Mouse (Mus musculus) embryonic facial prominence, embryonic 11.5 days (tissue): ENCODE results near the gene Gm20388. TPM values are rescaled to one million over a fixed set of nuclear protein-coding genes. Genes with fewer than 3 reads are reported as not detected.

ENCODE experiments used
- ATAC-seq: fragments of 200-750 bp; cut with Nextera tagmentation; replicated peaks from 2 replicates; pipeline ENCODE4 v1.8.0; 2017; ENCODE audit warnings: low read depth; ENCODE audit not compliant: insufficient number of reproducible peaks, low FRiP score, low TSS enrichment
- DNase-seq: peaks from one replicate; pipeline ENCODE4 v3.0.0-alpha.2; 2015; ENCODE audit warnings: low spot score
- H3K27ac ChIP-seq: fragments of 300-500 bp; sonication (generic); replicated peaks from 2 replicates; pipeline ENCODE4 v1.5.1; 2014; ENCODE audit warnings: mild to moderate bottlenecking, low read depth, low read length, control low read depth
- H3K27me3 ChIP-seq: fragments of 300-500 bp; sonication (generic); 2 replicates; pipeline ENCODE4 v1.6.1; 2014; ENCODE audit warnings: mild to moderate bottlenecking, low read length, moderate library complexity, mixed read lengths; ENCODE audit not compliant: control insufficient read depth, insufficient read depth
- H3K36me3 ChIP-seq: fragments of 300-500 bp; sonication (generic); replicated peaks from 2 replicates; pipeline ENCODE4 v1.6.1; 2014; ENCODE audit warnings: low read depth, mild to moderate bottlenecking, low read length, moderate library complexity, mixed read lengths; ENCODE audit not compliant: control insufficient read depth, insufficient read depth
- H3K4me1 ChIP-seq: fragments of 300-500 bp; sonication (generic); 2 replicates; pipeline ENCODE4 v1.6.1; 2014; ENCODE audit warnings: low read length, mixed read lengths; ENCODE audit not compliant: control insufficient read depth, insufficient read depth
- H3K4me2 ChIP-seq: fragments of 300-500 bp; sonication (generic); 2 replicates; pipeline ENCODE4 v1.6.1; 2014; ENCODE audit warnings: low read depth, mild to moderate bottlenecking, control low read depth, low read length, moderate library complexity
- H3K4me3 ChIP-seq: fragments of 300-500 bp; sonication (generic); 2 replicates; pipeline ENCODE4 v1.5.1; 2014; ENCODE audit warnings: low read depth, low read length, control low read depth
- H3K9ac ChIP-seq: fragments of 300-500 bp; sonication (generic); replicated peaks from 2 replicates; pipeline ENCODE4 v1.6.1; 2014; ENCODE audit warnings: mild to moderate bottlenecking, control low read depth, low read length
- H3K9me3 ChIP-seq: fragments of 300-500 bp; sonication (generic); replicated peaks from 2 replicates; pipeline ENCODE4 v1.6.1; 2016; ENCODE audit warnings: mild to moderate bottlenecking, low read length, inconsistent platforms, mixed read lengths; ENCODE audit not compliant: control insufficient read depth
- WGBS: fragments of 180-500 bp; shearing (Covaris S2); extraction: QIAGEN DNeasy Blood & Tissue Kit; methylation state at CpG from one replicate; pipeline ENCODE4 v1.1.7; 2014; 5-methylcytosine and 5-hydroxymethylcytosine counted together
- polyA plus RNA-seq: library from polyadenylated mRNA; unstranded; fragments of >200 nt; fragmentation: Nextera tagmentation; extraction: Ambion mirVana; gene quantifications from 2 replicates; pipeline ENCODE4 v1.2.1, GENCODE M21; 2014

Gene Gm20388
- polyA plus RNA-seq, 1 experiment from 2014 or later: 3.1 TPM

DNA sequence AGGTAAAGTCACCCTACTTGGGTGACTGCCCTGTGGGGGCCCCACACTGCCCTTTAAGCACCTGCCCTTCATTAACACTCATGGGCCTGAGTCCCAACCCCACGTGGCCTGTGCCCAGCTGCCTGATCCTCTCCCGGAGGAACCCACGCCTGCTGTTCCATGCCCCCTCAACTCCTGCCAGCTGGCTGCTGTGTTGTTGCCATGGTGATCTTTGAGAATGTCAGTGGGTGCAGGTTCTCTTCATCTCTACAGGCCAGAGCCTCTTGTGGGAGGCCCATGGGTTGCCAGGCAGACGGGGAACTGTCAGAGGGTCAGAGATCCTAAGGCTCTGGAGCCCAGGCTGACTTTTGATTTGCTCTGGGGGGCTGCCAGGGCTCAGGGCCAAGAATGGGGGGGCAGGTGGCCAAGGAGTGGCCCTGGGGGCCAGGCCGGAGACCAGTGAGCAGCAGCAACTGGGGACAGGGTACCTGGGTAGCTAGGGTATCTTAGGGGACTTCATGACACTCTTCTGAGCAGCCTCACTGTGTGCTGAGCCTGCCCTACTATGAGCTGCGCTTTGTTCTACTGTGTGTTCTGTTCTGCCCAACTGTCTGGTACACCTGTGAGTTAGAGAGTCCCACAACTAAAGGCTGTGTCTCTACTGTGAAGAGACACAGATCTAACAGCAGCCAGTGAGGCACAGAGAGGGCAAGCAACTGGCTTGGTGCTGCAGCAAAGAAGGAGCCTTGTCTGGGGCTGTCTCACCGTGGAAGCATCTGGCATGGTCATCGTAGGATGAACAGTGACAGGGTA is 381.9 kb downstream of the Gm20388 start:
- Histone ChIP-seq H3K27me3 (no peaks in the 10 kb centered on the region; the same call in 1 of the 2 replicates), H3K9me3 (no peaks in the 10 kb centered on the region), H3K4me3 (no peak overlapping the region), H3K36me3 (no peaks in the 10 kb centered on the region), H3K4me1 (peaks cover 64% of the 10 kb centered on the region), H3K27ac (no peak overlapping the region; the same call in 1 of the 2 replicates), H3K4me2 (no peak overlapping the region), H3K9ac (peak overlapping the region; percentile 36; the same call in 1 of the 2 replicates)
- WGBS: 59% methylated on average over 8 of the region's 8 CpGs
- DNase-seq: no peak
- ATAC-seq: no peak

GRCm38 (mm10) chr8:120293421-120294357 is 383.0 kb downstream of the Gm20388 start:
- H3K4me2 ChIP-seq: no peak overlapping the region
- WGBS: 22% methylated on average over 18 of the region's 18 CpGs
- H3K27ac ChIP-seq: peak overlapping the region; percentile 47
- no peaks in the 10 kb centered on the region for H3K9me3 ChIP-seq
- peak overlapping the region; percentile 36; the same call in 1 of the 2 replicates for H3K9ac ChIP-seq
- H3K4me1 ChIP-seq: peaks cover 59% of the 10 kb centered on the region
- ATAC-seq (0 out of 2 replicates have a peak, but pooled peaks have one; percentile 11), DNase-seq (peak; percentile 38)
- H3K36me3 ChIP-seq: no peaks in the 10 kb centered on the region
- H3K27me3 ChIP-seq: no peaks in the 10 kb centered on the region; the same call in 1 of the 2 replicates
- no peak overlapping the region for H3K4me3 ChIP-seq

GRCm38 (mm10) chr8:120294982-120295870 is 384.6 kb downstream of the Gm20388 start:
- H3K4me3 ChIP-seq: no peak overlapping the region
- peaks cover 50% of the 10 kb centered on the region for H3K4me1 ChIP-seq
- WGBS: 17% methylated on average over 15 of the region's 17 CpGs
- peak overlapping the region; percentile 78 for H3K27ac ChIP-seq
- no peaks in the 10 kb centered on the region for H3K9me3 ChIP-seq
- no peaks in the 10 kb centered on the region for H3K27me3 ChIP-seq
- DNase-seq (peak; percentile 69), ATAC-seq (no peak; the same call in 1 of the 2 replicates)
- peak overlapping the region; percentile 32; the same call in 1 of the 2 replicates for H3K4me2 ChIP-seq
- H3K36me3 ChIP-seq: no peaks in the 10 kb centered on the region
- H3K9ac ChIP-seq: peak overlapping the region; percentile 37

DNA sequence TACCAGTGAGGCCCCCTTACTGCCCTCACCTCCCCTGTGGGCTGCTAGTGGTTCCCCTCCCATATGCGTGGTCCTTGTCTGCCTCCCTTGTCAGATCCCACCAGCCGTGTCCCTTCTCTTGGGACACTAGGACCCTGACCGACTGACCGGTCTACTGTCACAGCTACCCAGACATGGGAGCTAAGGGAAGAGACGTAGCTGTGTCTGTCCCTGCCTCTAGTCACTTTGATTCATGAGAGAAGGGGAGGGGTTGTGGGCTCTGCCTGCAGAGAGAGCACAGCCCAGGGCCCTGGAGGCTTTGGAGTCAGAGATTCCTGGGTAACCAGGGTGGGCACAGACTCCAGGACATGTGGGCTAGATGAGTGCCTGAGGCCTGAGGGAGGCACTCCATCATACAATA is 386.4 kb downstream of the Gm20388 start:
- Histone ChIP-seq H3K4me3 (no peak overlapping the region), H3K27me3 (no peaks in the 10 kb centered on the region), H3K9ac (no peak overlapping the region), H3K9me3 (no peaks in the 10 kb centered on the region), H3K36me3 (no peaks in the 10 kb centered on the region), H3K4me2 (no peak overlapping the region), H3K4me1 (peaks cover 45% of the 10 kb centered on the region), H3K27ac (peak overlapping the region; percentile 9; the same call in 1 of the 2 replicates)
- DNase-seq: no peak
- WGBS: 27% methylated on average over 5 of the region's 5 CpGs
- no peak for ATAC-seq

DNA sequence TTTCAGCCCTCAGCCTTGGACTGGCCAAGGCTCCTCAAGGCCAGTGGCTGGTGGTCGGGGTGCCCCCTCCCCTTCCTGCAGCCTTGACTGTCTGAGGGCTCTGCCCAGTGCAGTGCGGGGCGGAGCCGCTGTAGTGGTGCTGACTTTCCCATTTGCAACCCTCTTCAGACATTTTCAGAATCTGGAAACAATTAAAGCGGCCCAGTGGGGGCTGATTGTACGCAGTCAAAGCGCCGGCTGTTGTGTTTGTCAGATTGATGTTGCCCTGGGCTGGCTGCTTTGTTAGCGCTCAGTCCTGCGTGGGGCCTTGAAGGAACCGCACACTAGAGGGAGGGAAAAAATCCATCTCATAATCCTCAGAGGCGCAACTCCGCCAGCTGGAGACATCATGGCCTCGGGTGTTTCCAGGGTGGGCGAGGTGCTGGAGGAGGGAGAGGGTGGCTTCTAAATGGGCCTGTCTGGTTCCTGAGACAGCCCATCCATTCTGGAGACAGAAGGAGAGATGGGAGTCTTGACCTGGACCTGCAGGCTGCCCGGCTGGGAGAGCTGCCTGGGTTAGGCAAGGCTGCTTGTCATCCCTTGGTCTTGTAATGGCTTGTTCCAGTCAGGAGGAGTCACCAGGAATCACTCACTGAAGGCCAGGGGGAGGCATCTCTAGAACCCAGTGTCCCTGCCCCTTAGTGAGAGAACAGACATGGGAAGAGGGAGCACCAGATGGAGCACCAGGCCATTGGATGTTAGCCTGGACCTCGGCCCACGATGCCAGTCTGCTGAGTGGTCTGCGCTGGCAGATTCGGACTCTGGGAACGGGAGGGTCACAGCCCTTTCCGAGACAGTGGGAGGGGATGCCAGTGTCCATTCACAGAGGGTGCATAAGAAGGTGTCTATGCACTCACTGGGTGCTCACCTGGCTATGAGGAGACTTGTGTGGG is 388.2 kb downstream of the Gm20388 start:
- 28% methylated on average over 22 of the region's 22 CpGs for WGBS
- H3K36me3 ChIP-seq: no peaks in the 10 kb centered on the region
- H3K9ac ChIP-seq: peak overlapping the region; percentile 10; the same call in 1 of the 2 replicates
- H3K4me1 ChIP-seq: peaks cover 32% of the 10 kb centered on the region
- H3K27ac ChIP-seq: peak overlapping the region; percentile 87
- H3K4me2 ChIP-seq: peak overlapping the region; percentile 21
- H3K27me3 ChIP-seq: no peaks in the 10 kb centered on the region
- no peak overlapping the region for H3K4me3 ChIP-seq
- peak; percentile 79 for ATAC-seq
- H3K9me3 ChIP-seq: no peaks in the 10 kb centered on the region
- peak; percentile 93 for DNase-seq

- 0 out of 2 replicates have a peak overlapping the region, but pooled peaks have one; percentile 43 for H3K9ac ChIP-seq
- peaks cover 22% of the 10 kb centered on the region for H3K4me1 ChIP-seq
- no peaks in the 10 kb centered on the region for H3K27me3 ChIP-seq
- H3K4me2 ChIP-seq: peak overlapping the region; percentile 11; the same call in 1 of the 2 replicates
- H3K9me3 ChIP-seq: no peaks in the 10 kb centered on the region
- no peaks in the 10 kb centered on the region for H3K36me3 ChIP-seq
- WGBS: 7% methylated on average over 13 of the region's 13 CpGs
- no peak overlapping the region for H3K27ac ChIP-seq
- DNase-seq (peak; percentile 79), ATAC-seq (no peak)
- no peak overlapping the region for H3K4me3 ChIP-seq
These were observed 390.0 kb downstream of the Gm20388 start for GRCm38 (mm10) chr8:120300601-120301141.
